Mouse (Mus musculus): ENCODE results near the gene Cd300lb. TPM values are rescaled to one million over a fixed set of nuclear protein-coding genes. Genes with fewer than 3 reads are reported as not detected.
A peak's percentile ranks its signal among the peaks of the same experiment; 100 is the strongest.
"Not testable (repeated sequence)": the region's sequence is repeated elsewhere in the genome, so short reads cannot be mapped to it uniquely, and the experiment has no call there.

Cd300lb gene
- under 1 TPM; 0.35 to 0.47 TPM for total RNA-seq (2021)
- long read RNA-seq, experiment 1, partial matches to known transcripts: 0 of 1 reads
- long read RNA-seq, experiment 1, other reads (novel, unspliced or antisense): 0 of 1 reads
- long read RNA-seq, experiment 2, partial matches to known transcripts: 0 of 1 reads
- long read RNA-seq, experiment 2, other reads (novel, unspliced or antisense): 0 of 1 reads

DNA sequence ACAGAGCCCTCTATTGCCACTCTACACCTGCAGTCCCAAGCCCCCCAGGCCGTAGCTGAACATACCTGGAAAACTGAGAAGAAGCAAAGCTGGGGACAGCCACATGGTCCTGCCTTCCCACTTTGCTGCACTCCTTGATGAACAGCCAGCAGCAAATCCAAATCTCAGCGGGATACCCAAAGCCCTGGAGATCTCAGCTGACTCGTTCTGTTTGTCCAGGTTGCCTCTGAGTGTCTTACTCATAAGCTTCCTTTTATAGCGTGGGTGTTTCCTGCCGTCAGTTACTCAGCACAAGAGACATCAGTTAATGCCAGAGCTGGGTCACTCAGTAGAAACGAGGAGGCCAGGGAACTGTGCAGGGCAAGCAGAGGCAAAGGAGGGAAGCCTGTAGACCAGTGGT, at the start of gene Cd300lb:
TSS of gene Cd300lb (minus strand) at position 243 of the 400 bp plus-strand sequence.
- DNase-seq: no peak

DNA sequence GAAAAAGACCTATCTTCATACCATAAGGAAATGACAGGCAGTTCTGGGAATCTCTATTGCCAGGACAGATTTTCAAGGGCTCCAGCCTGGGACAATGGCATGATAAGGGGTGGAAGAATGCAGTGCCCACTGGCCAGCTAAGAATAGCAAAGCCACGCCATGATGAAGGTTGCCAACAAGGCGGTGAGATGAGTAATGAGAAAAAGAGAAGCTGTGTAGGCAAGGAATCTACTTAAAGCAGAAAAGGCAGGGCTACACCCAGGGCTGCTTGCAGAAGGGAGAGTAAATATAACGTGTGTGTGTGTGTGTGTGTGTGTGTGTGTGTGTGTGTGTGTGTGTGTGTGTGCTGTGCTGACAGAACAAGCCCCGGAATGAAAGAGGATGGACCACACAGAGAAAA, 47.7 kb upstream of the Cd300lb start:
- DNase-seq: no peak

DNA sequence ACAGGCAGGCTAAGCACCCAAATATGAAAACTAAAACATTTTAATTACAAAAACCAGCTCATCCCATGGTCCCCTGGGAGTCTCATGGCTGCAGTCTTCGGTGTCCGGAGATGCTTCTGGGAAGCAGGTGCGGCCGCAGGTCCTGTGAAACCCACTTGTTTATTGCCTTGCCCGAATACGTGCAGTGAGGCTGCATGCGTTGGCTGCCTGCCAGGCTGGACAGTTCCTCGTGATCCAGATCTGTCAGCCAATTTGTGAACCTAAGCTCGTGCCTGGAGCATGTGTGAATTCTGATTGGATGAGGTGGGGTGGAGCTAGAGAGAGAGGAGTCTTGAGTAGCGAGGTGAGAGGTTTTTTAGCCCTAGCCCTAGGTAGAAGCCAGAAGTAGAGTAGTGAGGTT, 38.5 kb upstream of the Cd300lb start:
- no peak for DNase-seq

DNA sequence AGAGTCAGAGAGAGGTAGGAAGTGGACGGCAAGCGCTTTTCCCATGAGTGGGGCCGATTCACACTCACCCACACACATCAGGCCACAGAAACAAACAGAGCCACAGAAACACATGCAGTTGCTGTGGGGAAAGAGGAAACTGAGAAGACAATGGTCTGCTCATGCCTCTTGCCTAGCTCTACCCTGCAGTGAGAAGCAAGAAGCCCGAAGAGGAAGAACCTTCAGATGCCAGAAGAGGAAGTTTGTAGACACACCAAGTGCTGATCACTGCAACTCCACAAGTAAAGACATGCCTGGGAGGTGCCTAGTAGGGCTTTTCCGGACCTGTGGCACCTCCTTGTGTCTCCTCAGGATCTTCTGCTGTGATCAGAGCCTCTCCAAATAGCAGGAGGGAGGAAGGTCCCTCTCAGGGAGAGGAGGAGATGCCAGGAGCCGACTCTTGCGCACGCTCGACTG, 34.6 kb upstream of the Cd300lb start, which contains the start of gene Cd300c:
TSS of gene Cd300c (minus strand) at position 406 of the 456 bp plus-strand sequence.
- no peak for DNase-seq

DNA sequence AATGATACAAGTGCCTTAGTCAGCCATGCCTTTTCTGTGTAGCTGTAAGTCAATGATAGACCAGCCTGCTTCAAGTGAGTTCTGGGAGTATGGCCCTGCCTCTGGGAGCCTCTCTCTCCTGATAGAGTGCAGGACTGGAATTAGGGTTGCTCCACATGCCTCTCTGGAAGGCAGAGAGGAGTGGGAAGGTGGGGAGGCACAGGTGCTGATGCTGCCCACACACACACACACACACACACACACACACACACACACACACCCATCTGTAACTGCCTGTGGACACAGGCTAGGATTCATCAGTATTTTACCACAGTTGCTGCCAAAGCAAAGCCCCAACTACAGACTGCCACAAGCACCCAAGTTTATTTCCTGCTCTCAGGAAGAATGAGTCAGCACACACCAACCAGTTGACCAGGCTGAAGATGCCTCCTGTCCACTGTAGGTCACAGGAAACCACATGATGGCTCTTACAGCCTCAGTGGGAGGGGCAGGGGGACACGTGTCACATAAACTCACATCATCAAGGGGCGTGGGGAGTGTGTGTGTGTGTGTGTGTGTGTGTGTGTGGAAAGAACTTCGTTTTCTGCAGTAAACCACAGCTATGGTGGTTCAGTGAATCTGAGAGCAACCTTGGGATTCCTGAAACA, 31.1 kb upstream of the Cd300lb start:
- no peak for DNase-seq

DNA sequence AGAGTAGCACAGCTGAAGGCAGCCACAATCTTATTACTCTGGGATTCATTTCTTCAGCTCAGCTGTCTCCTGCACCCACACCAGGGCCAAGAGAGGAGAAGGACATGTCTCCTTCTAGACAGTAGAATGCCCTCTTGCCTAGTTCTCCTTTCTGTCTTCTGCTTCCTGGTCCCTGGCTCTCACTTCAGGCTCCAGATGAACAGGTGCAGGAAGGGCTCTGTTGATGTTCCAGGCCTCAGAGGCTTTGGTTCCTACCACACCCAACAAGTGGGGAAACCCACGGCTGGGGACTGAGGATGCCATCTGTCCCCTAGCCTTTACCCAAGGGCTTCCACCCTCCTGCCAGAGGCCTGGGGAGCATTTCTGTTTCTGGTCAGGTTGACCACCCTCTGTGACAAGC, 26.2 kb upstream of the Cd300lb start:
- no peak for DNase-seq

DNA sequence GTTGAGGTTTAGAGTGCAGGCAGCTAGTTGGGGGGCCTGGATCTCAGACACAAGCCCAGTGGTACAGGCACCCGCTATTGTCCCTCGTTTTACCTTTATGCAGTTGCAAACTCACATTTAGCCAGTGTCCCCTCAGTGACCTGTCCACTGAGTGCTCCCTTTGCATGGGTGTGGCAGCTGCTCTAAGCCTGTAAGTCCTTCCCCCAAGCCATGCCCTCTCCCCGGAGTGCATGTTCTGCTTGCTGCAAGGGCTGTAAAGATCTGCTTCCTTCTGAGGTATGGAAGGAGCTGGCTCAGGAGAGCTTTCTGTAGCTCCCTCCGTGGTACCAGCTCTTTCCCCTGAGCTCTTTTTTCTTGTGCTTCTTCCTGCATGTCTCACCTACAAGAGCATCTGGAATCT, 595 bp downstream of the Cd300lb start:
- DNase-seq: no peak

DNA sequence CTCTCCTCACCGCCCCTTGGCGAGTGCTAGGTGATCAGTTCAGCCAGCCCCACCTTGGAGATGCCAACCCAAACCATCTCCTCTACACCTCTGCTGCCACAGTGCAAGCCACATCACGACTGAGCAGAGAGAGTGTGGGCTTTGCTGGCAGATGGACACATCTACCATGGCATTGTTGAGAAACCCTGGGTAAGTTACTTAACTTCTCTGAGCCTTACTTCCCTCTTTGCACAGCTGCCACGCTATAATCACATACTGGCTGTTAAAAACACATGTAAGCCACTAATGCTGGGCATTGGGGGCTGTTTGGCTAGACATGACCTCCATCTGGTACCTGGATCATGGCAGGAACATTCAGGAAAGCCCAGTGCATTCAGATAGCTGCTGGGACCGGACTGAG, 3.1 kb downstream of the Cd300lb start:
- no peak for DNase-seq

DNA sequence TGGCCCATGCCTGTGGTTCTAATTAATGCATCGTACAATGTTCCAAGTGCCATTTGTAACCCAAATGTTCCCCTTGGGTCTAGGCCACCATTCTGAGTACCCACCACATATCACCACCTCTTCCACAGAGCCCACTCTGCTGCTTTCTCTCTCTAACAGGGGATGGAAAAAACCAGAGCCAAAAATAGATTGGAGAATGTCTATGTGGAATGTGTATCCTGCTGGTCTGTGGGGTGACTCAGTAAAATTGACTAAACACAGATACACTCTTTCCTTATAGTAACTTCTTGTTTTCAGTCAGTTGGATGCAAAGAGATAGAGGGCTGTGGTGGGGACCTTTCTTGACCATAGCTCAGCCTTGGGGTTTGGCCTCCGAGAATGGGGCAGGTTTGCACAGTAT, 4.6 kb downstream of the Cd300lb start:
- DNase-seq: no peak

DNA sequence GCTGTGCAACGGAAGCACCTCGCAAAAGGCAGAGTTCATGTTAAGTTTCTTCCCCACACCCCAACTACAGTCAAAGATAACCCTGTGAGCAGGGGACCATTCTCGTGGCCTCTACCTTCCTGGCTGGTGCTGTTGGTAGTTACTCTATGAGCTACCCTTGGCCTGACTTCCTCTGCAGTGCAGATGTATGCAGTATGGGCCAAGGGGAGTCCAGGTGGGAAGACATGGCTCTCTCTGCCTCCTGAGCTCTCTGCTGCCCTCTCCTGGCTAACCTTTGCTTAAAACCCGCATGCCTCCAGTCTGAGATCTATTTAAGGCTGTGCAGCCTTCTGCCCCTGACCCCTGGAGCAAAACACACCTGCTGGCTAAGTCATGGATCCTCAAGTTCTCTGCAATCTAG, 10.2 kb downstream of the Cd300lb start:
- DNase-seq: no peak

DNA sequence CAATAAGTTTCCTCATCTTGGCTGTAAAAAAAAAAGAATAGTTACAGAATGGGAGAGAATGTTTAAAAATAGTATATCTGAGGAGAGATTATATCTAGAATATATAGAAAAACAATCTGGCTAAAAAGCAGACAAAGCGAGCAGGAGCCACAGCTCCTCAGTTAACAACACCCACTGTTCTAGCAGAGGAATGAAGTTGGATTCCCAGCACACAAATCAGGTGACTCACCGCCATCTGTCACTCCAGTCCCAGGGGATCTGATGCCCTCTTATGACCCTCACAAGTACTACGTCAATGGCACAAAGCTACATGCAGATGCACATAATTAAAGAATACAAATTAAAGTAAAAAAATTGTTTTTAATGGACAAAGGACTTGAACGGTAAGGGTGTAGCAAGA, 11.7 kb downstream of the Cd300lb start:
- no peak for DNase-seq

DNA sequence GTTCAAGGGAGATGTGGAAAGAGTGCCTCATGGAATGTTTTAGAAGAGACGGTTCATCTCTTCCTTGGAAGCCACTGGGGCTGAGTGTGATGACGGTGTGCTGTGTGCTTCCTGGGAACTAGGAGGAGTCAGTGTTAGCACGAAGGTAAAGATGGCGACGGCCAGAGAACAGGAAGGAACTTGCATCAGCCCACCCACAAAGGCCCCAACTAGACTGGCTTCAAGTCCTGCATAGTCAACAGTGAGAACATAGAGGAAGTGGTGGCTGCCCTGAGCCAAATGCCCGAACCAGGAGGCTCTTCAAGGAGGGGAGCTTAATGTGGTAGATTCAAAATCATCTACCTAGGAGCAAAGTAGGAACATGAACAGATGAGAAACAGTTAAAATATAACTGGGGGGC, 17.1 kb downstream of the Cd300lb start:
- no peak for DNase-seq

DNA sequence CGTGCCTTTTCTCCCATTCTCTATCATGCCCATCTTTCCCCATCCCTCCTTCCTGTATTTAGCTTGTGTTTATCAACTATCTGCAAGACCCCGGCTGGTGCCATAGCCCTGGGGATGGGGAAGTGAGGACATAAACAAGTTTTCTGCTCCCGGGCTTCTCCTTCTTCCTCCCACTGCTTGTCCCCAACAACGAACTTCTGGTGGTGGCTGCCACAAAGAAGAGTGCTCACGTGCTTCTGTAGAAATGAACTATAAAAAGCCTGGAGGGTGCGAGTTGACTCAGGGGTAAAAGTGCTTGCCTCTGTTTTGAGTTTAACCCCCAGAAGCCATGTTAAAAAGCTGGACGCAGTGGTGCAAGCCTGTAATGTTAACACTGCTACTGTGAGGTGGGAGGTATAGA, 19.2 kb downstream of the Cd300lb start:
- no peak for DNase-seq

DNA sequence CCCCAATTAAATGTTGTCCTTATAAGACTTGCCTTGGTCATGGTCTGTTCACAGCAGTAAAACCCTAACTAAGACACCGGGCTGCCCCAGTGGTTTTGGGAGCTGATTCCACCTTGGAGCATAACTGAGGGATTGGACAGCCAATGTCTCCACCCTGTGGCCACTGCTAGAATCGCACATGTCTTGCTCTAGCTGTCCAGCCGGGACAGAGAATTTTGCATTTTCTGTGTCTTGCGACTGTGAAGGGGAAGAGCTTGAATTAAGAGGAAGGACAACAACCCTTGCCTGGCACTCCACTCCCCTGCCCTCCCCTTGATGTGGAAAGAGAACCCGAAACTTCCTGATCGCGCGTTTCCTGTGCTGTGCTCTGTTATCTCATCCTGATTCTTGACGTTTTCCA, 21.3 kb downstream of the Cd300lb start:
- peak; percentile 78 for DNase-seq

DNA sequence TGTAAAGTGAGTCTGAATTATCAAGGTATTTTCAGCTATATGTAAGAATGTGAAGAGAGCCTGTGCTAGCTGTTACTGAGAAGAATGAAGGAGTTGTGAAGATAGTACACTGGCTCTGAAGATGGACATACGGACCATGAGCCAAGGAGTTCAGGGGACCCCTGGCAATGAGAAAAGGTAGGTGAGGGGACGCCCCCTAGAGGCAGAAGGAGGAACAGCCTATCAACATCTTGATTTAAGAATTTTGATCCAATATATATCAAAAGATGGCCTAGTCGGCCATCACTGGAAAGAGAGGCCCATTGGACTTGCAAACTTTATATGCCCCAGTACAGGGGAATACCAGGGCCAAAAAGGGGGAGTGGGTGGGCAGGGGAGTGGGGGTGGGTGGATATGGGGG, 24.6 kb downstream of the Cd300lb start:
- DNase-seq: not testable (repeated sequence)

DNA sequence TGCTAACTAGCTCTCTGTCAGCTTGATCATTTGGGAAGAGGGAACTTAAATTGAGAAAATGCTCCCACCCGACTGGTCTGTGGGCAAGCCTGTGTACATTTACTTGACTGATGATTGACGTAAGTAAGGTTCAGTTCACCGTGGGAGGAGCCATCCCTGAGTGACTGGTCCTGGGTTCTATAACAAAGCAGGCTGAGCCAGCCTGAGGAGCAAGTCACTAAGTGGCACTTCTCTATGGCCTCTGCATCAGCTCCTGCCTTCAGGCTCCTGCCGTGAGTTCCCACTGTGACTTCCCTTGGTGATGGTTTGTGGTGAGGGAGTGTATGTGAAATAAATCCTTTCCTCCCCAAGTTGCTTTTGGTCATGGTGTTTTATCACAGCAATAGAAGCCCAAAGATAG, 26.1 kb downstream of the Cd300lb start:
- no peak for DNase-seq

DNA sequence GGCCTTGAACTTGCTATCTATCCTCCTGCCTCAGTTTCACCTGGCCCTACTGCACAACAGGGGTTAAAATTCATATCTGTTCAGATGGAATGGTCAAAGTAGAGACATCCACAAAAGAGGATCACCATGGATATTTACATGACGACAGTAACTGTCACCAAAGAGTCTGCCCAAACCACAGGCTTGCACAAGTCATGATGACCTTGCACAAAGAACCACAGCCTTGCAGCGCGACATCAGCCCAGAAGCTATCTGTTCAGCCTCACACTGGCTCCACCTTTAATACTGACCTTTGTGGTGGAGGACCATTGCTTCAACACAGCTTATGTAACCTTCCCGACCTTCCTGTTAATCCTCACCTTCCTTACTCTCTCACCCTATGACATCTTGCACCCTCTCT, 26.6 kb downstream of the Cd300lb start:
- DNase-seq: no peak

DNA sequence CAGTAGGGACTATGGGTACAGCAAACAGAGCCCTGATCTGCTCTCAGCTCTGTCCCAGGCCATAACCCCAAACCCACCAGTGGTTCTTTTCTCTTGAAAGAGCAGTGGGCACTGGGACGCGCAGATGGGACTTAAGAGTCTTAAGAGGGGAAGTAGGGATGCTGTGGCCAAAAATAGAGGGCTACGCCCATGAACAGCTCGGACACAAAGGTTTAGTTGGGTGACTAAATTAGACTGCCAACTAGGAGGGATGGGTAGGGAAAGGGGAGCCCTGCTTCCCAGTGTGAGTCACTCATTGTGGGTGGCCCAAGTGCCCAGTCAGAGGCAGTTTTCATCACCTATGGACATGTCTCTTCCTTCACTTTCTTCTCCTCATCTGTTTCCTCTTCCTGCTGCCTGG, 31.0 kb downstream of the Cd300lb start:
- no peak for DNase-seq

DNA sequence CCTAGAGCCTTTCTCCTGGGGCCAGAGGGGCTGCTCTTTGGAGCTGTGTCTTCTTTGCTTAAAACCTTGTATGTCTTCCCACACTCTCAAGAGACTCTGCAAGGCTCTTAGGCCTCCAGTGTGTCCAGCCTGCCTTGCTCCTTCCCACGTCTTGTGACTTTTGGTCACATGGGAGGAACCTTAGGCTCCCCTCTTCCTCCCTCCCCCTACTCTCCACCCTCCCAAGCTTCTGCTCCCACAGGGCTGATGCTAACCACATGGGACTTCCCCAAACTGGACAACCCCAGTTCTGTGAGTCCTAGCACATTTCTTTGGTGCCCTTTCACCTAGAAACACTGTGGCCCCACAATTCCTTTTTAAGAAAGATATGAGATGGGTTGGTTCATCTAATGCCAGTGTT, 36.2 kb downstream of the Cd300lb start:
- DNase-seq: no peak

DNA sequence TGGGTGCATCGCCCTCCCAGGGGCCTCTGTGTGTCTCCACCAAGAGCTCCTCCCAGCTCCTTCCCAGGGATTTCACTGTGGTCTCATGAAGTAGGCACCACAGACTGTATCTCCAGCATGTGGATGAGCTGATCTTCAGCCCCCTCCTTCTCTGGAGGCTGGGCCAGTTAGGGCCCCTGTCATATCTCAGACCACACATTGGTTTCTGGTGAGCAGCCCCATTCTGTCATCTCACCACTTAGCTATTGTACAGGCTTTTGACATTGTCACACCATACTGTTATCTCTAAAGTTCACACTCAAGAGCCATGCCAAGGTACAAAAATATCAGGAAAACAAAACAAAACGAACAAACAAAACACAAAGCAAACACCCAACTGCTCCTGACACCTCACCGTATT, 38.1 kb downstream of the Cd300lb start:
- DNase-seq: no peak

DNA sequence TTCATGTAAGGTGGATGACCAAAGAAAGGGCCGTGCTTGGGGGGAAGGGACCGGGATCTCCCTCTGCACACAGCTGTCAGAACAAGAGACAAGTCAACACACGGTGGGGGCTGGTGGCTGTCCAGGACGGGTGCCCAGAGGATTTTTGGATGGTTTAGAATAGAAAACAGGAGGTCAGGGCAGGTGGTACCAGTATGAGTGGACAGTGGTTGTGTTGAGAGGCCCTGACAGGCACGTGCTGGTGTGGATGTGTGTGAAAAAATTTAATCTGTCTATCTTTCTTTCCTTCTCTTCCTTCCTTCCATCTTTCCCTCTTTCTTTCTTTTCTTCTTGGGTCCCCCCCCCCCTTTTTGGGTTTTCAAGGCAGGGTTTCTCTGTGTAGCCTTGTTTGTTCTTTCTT, 43.6 kb downstream of the Cd300lb start:
- DNase-seq: no peak

DNA sequence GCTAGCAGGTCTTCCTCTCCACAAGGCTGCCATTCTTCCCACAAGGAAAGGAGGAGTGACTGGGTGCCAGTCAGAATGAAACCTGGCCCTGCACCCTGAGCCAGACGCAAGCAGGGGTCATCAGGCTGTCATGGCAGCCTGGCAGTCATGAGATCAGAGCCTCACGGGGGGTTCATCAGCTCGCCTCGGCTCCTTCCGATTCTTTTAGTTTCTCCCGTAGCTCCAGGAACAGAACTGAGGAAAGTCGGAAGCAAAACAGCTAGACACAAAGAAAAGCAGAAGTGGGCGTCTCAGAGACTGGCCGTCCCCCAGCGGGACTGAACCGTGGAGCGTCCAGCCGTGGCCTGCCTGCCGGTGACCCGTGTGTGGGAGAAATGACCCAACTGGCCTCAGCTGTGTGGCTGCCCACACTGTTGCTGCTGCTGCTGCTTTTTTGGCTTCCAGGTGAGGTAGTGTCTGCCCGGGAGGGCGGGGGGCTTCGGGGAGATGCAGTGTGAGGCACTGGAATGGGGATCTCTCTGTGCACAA, 44.1 kb downstream of the Cd300lb start, which contains the start of gene Cd300a:
TSS of gene Cd300a (plus strand) at position 51 of the 528 bp plus-strand sequence.
- DNase-seq: no peak

DNA sequence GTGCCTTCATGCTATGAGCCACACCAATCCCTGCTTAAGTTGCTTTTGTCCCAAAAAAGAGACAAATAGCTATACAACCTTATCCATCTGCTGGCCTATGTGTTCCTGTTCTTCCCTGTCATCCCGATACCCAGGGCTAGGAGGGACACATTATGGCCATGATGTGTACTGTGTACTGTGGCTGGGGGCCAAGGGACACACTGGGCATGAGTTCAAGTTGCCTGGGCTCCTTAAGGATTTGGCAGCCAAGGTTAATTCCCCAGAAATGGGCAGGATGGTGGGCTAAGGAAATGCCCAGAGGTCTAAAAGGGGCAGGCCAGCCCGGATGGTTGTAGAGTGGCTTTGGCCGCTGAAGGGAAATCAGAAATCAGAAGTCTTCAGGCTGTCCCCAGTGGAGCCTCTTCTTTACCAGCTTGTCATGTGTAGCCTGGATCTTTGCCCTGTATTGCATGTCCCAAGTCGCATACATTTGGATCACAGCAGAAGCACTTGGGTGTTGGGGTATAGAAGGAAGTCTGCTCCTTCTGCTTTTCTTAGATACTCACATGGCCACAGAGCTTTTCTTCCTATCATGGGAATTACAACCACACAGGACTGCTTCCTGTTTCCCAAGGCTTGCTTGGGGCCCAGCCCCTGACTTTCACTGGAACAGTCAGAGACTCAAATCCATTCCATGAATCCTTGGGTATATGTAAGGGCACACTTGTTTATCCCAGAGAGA, 49.6 kb downstream of the Cd300lb start:
- no peak for DNase-seq
